Mouse (Mus musculus) induced T-regulatory cell, adult 2 months (primary cell): Measurements from ENCODE around the gene Ccnb1ip1.
"Not testable (repeated sequence)": the region's sequence is repeated elsewhere in the genome, so short reads cannot be mapped to it uniquely, and the experiment has no call there.

ENCODE experiments used
- DNase-seq: peaks from one replicate; pipeline ENCODE4 v3.0.0-alpha.2; 2012; ENCODE audit warnings: low read depth

Gene Ccnb1ip1

GRCm38 (mm10) chr14:50807487-50808072, at the start of gene Ccnb1ip1, which contains the start of gene Parp2:
TSS of gene Ccnb1ip1 (minus strand) at chr14:50807732.
TSS of gene Parp2 (plus strand) at chr14:50807841.
- DNase-seq: peak; percentile 99

GRCm38 (mm10) chr14:50855788-50856187, 48.3 kb upstream of the Ccnb1ip1 start:
- DNase-seq: no peak

GRCm38 (mm10) chr14:50837236-50837635, 29.7 kb upstream of the Ccnb1ip1 start:
- no peak for DNase-seq

- no peak for DNase-seq
These were observed 26.9 kb upstream of the Ccnb1ip1 start for GRCm38 (mm10) chr14:50834435-50834834.

GRCm38 (mm10) chr14:50833964-50834363, 26.4 kb upstream of the Ccnb1ip1 start:
- DNase-seq: no peak

GRCm38 (mm10) chr14:50829878-50830277, 22.3 kb upstream of the Ccnb1ip1 start:
- no peak for DNase-seq

- no peak for DNase-seq
These were observed 19.0 kb upstream of the Ccnb1ip1 start for GRCm38 (mm10) chr14:50826579-50826978.

- DNase-seq: peak; percentile 72
These were observed 16.7 kb upstream of the Ccnb1ip1 start for GRCm38 (mm10) chr14:50824219-50824618.

- DNase-seq: peak; percentile 52
These were observed 15.7 kb upstream of the Ccnb1ip1 start for GRCm38 (mm10) chr14:50823240-50823639.

- no peak for DNase-seq
These were observed 5.5 kb upstream of the Ccnb1ip1 start for GRCm38 (mm10) chr14:50813060-50813459.

- not testable (repeated sequence) for DNase-seq
These were observed 1.1 kb downstream of the Ccnb1ip1 start for GRCm38 (mm10) chr14:50806469-50806868.

- no peak for DNase-seq
These were observed 2.8 kb downstream of the Ccnb1ip1 start for GRCm38 (mm10) chr14:50804683-50805082.

GRCm38 (mm10) chr14:50802843-50803562, 4.5 kb downstream of the Ccnb1ip1 start:
- DNase-seq: peak; percentile 50

- no peak for DNase-seq
These were observed 5.1 kb downstream of the Ccnb1ip1 start for GRCm38 (mm10) chr14:50802441-50802840.

GRCm38 (mm10) chr14:50799502-50800259, 7.9 kb downstream of the Ccnb1ip1 start:
- peak; percentile 86 for DNase-seq

GRCm38 (mm10) chr14:50798512-50798911, 9.0 kb downstream of the Ccnb1ip1 start:
- peak; percentile 72 for DNase-seq

GRCm38 (mm10) chr14:50796464-50796863, 11.1 kb downstream of the Ccnb1ip1 start:
- DNase-seq: no peak

- DNase-seq: no peak
These were observed 11.6 kb downstream of the Ccnb1ip1 start for GRCm38 (mm10) chr14:50795965-50796364.

- no peak for DNase-seq
These were observed 12.1 kb downstream of the Ccnb1ip1 start for GRCm38 (mm10) chr14:50795261-50795935.

- DNase-seq: peak; percentile 46
These were observed 19.4 kb downstream of the Ccnb1ip1 start for GRCm38 (mm10) chr14:50788157-50788556.

GRCm38 (mm10) chr14:50785251-50785637, 22.3 kb downstream of the Ccnb1ip1 start, which contains the start of gene Ttc5:
TSS of gene Ttc5 (minus strand) at chr14:50785519.
- DNase-seq: peak; percentile 97
